Mouse (Mus musculus) kidney, postnatal 0 days (tissue): ENCODE measurements around the gene Scfd2. TPM values are rescaled to one million over a fixed set of nuclear protein-coding genes. Genes with fewer than 3 reads are reported as not detected.
A peak's percentile ranks its signal among the peaks of the same experiment; 100 is the strongest.

ENCODE experiments used
- ATAC-seq: fragments of 200-750 bp; cut with Nextera tagmentation; replicated peaks from 2 replicates; pipeline ENCODE4 v1.8.0; 2017; ENCODE audit warnings: low read depth, moderate number of reproducible peaks, moderate TSS enrichment, moderate library complexity; ENCODE audit not compliant: low FRiP score
- DNase-seq: peaks from one replicate; pipeline ENCODE4 v3.0.0-alpha.2; 2016; ENCODE audit warnings: low spot score
- H3K27ac ChIP-seq: fragments of 300-500 bp; sonication (generic); 2 replicates; pipeline ENCODE4 v1.5.1; 2014; ENCODE audit warnings: mild to moderate bottlenecking
- H3K27me3 ChIP-seq: fragments of 300-500 bp; sonication (generic); 2 replicates; pipeline ENCODE4 v1.6.1; 2014; ENCODE audit warnings: low read length, mixed read lengths; ENCODE audit not compliant: insufficient read depth
- H3K36me3 ChIP-seq: fragments of 300-500 bp; sonication (generic); 2 replicates; pipeline ENCODE4 v1.6.1; 2014; ENCODE audit warnings: low read length, mixed read lengths; ENCODE audit not compliant: insufficient read depth
- H3K4me1 ChIP-seq: fragments of 300-500 bp; sonication (generic); replicated peaks from 2 replicates; pipeline ENCODE4 v1.6.1; 2014; ENCODE audit warnings: antibody characterized with exemption, low read length, mixed read lengths; ENCODE audit not compliant: insufficient read depth
- H3K4me2 ChIP-seq: fragments of 300-500 bp; sonication (generic); 2 replicates; pipeline ENCODE4 v1.6.1; 2014; ENCODE audit warnings: mild to moderate bottlenecking, low read length, moderate library complexity, mixed read lengths
- H3K4me3 ChIP-seq: fragments of 300-500 bp; sonication (generic); replicated peaks from 2 replicates; pipeline ENCODE4 v1.5.1; 2014; ENCODE audit warnings: low read depth, low read length
- H3K9ac ChIP-seq: fragments of 300-500 bp; sonication (generic); 2 replicates; pipeline ENCODE4 v1.6.1; 2014; ENCODE audit warnings: low read depth, low read length
- H3K9me3 ChIP-seq: fragments of 300-500 bp; sonication (generic); replicated peaks from 2 replicates; pipeline ENCODE4 v1.6.1; 2016; ENCODE audit warnings: low read length, inconsistent platforms, mixed read lengths
- CTCF ChIP-seq: IDR thresholded peaks from 2 replicates; pipeline ENCODE4 v1.5.1; 2016; ENCODE audit warnings: antibody characterized with exemption, low read depth, mild to moderate bottlenecking, moderate library complexity
- WGBS: fragments of 180-500 bp; shearing (Covaris S2); extraction: QIAGEN DNeasy Blood & Tissue Kit; methylation state at CpG from one replicate; pipeline ENCODE4 v1.1.7; 2014; 5-methylcytosine and 5-hydroxymethylcytosine counted together
- polyA plus RNA-seq: library from polyadenylated mRNA; unstranded; fragments of >200 nt; fragmentation: Nextera tagmentation; extraction: Ambion mirVana; gene quantifications from 2 replicates; pipeline ENCODE4 v1.2.1, GENCODE M21; 2015

The Scfd2 gene
- polyA plus RNA-seq, 1 experiment from 2014 or later, result 16.8 TPM

- Histone ChIP-seq H3K9me3 (no peaks in the 10 kb centered on the region), H3K4me1 (no peaks in the 10 kb centered on the region), H3K4me2 (no peak overlapping the region), H3K27me3 (no peaks in the 10 kb centered on the region), H3K36me3 (no peaks in the 10 kb centered on the region), H3K9ac (no peak overlapping the region), H3K4me3 (no peak overlapping the region), H3K27ac (no peak overlapping the region)
- DNase-seq (peak; percentile 44), ATAC-seq (no peak)
- peak; percentile 61 for TF ChIP-seq CTCF
- 81% methylated on average over 2 of the region's 2 CpGs for WGBS
These were observed 239.5 kb downstream of the Scfd2 start for GRCm38 (mm10) chr5:74292050-74292449.

GRCm38 (mm10) chr5:74291575-74291974, 240.0 kb downstream of the Scfd2 start:
- no peak for TF ChIP-seq CTCF
- no peak overlapping the region for H3K4me3 ChIP-seq
- no peak overlapping the region for H3K4me2 ChIP-seq
- no peaks in the 10 kb centered on the region for H3K4me1 ChIP-seq
- H3K36me3 ChIP-seq, result no peaks in the 10 kb centered on the region
- no peak overlapping the region for H3K9ac ChIP-seq
- no peak overlapping the region for H3K27ac ChIP-seq
- no peaks in the 10 kb centered on the region for H3K9me3 ChIP-seq
- no peaks in the 10 kb centered on the region for H3K27me3 ChIP-seq
- no peak for DNase-seq
- 73% methylated on average over 9 of the region's 9 CpGs for WGBS
- no peak for ATAC-seq

- no peak for ATAC-seq
- H3K4me1 ChIP-seq, result no peaks in the 10 kb centered on the region
- no peaks in the 10 kb centered on the region for H3K36me3 ChIP-seq
- 45% methylated on average over 6 of the region's 6 CpGs for WGBS
- peak; percentile 35 for DNase-seq
- no peaks in the 10 kb centered on the region for H3K27me3 ChIP-seq
- no peak overlapping the region for H3K27ac ChIP-seq
- TF ChIP-seq CTCF, result no peak
- no peak overlapping the region for H3K4me2 ChIP-seq
- no peak overlapping the region for H3K9ac ChIP-seq
- H3K4me3 ChIP-seq, result no peak overlapping the region
- no peaks in the 10 kb centered on the region for H3K9me3 ChIP-seq
These were observed 241.6 kb downstream of the Scfd2 start for GRCm38 (mm10) chr5:74289957-74290356.

GRCm38 (mm10) chr5:74288206-74288605, 243.4 kb downstream of the Scfd2 start:
- no peak for ATAC-seq
- no peak overlapping the region for H3K9ac ChIP-seq
- TF ChIP-seq CTCF, result no peak
- H3K9me3 ChIP-seq, result no peaks in the 10 kb centered on the region
- 80% methylated on average over 2 of the region's 2 CpGs for WGBS
- no peaks in the 10 kb centered on the region for H3K27me3 ChIP-seq
- H3K36me3 ChIP-seq, result no peaks in the 10 kb centered on the region
- H3K4me3 ChIP-seq, result no peak overlapping the region
- no peak for DNase-seq
- no peaks in the 10 kb centered on the region for H3K4me1 ChIP-seq
- no peak overlapping the region for H3K4me2 ChIP-seq
- H3K27ac ChIP-seq, result no peak overlapping the region

- ATAC-seq (no peak), DNase-seq (no peak)
- Histone ChIP-seq H3K4me1 (0 out of 2 replicates have a peak, but pooled peaks cover 2% of the 10 kb centered on the region), H3K36me3 (no peaks in the 10 kb centered on the region), H3K4me3 (no peak overlapping the region), H3K9me3 (no peaks in the 10 kb centered on the region), H3K27me3 (no peaks in the 10 kb centered on the region), H3K9ac (no peak overlapping the region), H3K27ac (no peak overlapping the region), H3K4me2 (no peak overlapping the region)
- TF ChIP-seq CTCF, result no peak
- WGBS, result 93% methylated on average over 4 of the region's 4 CpGs
These were observed 245.3 kb downstream of the Scfd2 start for GRCm38 (mm10) chr5:74286301-74286700.

GRCm38 (mm10) chr5:74285764-74286163, 245.8 kb downstream of the Scfd2 start:
- no peak overlapping the region for H3K4me3 ChIP-seq
- H3K36me3 ChIP-seq, result no peaks in the 10 kb centered on the region
- no peak overlapping the region for H3K4me2 ChIP-seq
- no peaks in the 10 kb centered on the region for H3K9me3 ChIP-seq
- no peak overlapping the region for H3K9ac ChIP-seq
- 0 out of 2 replicates have a peak, but pooled peaks cover 7% of the 10 kb centered on the region for H3K4me1 ChIP-seq
- WGBS, result 75% methylated on average over 7 of the region's 7 CpGs
- no peak overlapping the region for H3K27ac ChIP-seq
- no peak for TF ChIP-seq CTCF
- DNase-seq, result no peak
- ATAC-seq, result no peak
- H3K27me3 ChIP-seq, result no peaks in the 10 kb centered on the region

- 78% methylated on average over 2 of the region's 2 CpGs for WGBS
- no peak overlapping the region for H3K4me2 ChIP-seq
- no peak overlapping the region for H3K4me3 ChIP-seq
- H3K27me3 ChIP-seq, result no peaks in the 10 kb centered on the region
- DNase-seq (no peak), ATAC-seq (no peak)
- H3K27ac ChIP-seq, result no peak overlapping the region
- no peak for TF ChIP-seq CTCF
- H3K4me1 ChIP-seq, result 0 out of 2 replicates have a peak, but pooled peaks cover 7% of the 10 kb centered on the region
- H3K9me3 ChIP-seq, result no peaks in the 10 kb centered on the region
- H3K9ac ChIP-seq, result no peak overlapping the region
- no peaks in the 10 kb centered on the region for H3K36me3 ChIP-seq
These were observed 246.3 kb downstream of the Scfd2 start for GRCm38 (mm10) chr5:74285289-74285688.
